Mouse (Mus musculus) embryo, embryonic 11 days (tissue): Measurements from ENCODE around the gene Entpd5.
"Not testable (repeated sequence)": the region's sequence is repeated elsewhere in the genome, so short reads cannot be mapped to it uniquely, and the experiment has no call there.

Experiments used
- DNase-seq: peaks from one replicate; pipeline ENCODE4 v3.0.0-alpha.2; 2015

Gene Entpd5

DNA sequence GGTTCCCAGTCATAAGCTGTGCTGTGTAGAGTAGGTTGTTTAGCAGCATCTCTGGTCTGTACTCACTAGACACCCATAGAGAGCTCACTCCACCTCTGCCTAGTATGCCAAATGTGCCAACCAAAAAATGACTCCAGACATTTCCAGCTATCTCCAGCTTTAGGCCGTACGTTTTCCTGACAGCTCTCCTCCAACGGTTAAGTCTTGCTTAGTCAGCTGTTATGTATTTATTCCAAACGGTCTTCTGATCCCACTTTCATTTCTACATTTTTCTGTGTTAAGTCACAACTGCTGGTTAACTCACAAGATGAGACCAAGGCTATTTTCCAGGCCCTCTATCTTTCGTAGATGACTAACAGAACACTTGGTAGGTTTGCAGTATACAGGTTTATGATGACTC is 10.2 kb downstream of the Entpd5 start:
- DNase-seq, result no peak

DNA sequence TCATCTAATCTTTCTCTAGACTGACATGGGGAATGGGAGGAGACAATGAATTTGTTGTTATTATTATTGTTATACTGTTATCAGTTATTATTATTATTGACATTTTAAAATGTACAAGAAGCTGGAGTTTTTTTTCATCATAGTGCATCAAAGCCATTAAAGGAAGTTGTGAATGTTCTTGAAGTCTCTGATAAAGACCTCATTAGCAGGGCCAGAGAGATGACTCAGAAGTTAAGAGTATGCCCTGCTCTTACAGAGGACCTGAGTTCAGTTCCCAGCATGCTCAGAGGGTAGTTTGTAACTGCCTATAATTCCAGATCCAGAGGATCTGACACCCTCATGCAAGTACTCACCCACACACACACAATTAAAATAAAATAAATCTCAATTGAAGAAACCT is 11.1 kb downstream of the Entpd5 start:
- no peak for DNase-seq

DNA sequence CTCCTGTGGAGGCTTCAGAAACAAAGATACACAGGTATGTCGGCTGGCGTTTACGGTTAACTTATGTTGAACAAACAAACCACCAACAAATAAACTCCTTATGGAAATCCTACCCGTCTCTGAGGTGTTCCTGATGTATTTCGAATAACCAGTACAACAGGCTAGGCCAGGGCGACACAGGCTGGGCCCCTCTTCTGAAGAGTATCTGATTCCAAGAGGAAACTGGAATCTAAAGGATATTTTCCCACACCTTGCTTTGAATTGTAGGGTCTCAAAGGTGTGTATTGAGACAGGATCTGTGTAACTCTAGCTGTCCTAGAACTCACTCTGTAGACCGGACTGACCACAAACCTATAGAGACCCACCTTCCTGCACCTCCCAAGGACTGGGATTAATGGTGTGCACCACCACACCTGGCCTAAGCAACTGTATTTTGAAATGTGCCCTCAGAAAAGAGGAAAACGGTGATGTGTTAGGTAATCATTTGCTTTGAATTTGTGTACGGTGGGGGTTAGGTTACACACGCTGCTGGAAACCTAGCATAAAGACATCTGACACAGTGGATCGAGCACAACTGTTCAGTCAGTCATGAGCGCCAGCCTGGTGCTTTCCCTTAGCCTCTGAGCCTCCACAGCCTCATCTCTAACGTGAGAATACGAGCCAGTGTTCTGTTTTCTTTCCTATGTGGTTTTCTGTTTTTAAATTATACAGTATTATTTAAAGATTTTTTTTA is 11.7 kb downstream of the Entpd5 start:
- no peak for DNase-seq

- DNase-seq, result no peak
These were observed 15.0 kb downstream of the Entpd5 start for GRCm38 (mm10) chr12:84393847-84394246.

GRCm38 (mm10) chr12:84392681-84393080 is 16.1 kb downstream of the Entpd5 start:
- no peak for DNase-seq

DNA sequence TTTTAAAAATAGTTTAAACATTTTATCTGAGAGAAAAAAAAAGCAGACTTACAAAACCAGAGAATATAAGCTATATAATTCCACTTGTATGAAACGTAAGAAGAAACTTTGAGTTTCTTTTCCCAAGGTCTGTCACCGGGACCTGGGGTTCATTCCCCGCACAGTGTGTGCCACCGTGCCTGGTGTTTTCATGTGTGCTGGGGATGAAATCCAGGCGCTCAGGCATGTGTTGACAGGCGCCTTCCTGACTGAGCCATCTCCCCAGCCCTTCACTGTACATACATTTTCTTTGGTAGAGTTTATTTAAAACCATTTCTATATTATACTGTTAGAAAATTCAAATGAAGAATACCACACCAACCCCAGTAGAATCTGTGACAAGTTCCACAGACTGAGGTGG is 18.5 kb downstream of the Entpd5 start:
- no peak for DNase-seq

DNA sequence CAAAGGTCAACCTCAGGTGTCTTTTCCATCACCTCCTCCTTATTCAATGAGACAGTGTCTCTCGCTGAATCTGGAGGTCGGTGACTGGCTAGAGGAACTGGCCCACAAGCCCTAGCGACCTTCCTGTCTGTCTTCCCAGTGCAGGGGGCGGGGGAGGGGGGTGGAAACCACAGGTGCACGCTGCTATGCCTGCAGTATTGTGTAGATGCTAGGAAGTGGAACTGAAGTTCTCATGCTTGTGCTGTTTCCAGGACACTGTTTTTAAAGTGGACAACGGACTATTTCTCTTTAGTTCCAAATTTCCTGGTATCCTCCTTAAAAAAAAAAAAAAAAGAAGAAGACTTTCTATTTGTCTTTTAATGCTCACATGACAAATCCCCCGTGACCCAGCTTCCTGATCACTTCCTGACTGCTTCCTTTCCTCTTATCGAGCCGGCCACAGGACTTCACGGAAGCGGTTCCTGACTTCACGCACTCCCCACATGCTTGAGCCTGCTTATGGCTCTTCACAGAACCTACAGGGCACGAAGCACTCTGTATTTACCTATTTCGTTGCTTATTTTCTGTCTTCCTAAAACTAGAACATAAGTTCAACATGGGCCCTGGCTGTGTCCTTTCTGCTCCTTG is 19.9 kb downstream of the Entpd5 start:
- no peak for DNase-seq

GRCm38 (mm10) chr12:84388097-84388496 is 20.7 kb downstream of the Entpd5 start:
- no peak for DNase-seq

- DNase-seq, result no peak
These were observed 23.4 kb downstream of the Entpd5 start for GRCm38 (mm10) chr12:84385408-84385807.

- DNase-seq, result no peak
These were observed 24.2 kb downstream of the Entpd5 start for GRCm38 (mm10) chr12:84384644-84385081.

DNA sequence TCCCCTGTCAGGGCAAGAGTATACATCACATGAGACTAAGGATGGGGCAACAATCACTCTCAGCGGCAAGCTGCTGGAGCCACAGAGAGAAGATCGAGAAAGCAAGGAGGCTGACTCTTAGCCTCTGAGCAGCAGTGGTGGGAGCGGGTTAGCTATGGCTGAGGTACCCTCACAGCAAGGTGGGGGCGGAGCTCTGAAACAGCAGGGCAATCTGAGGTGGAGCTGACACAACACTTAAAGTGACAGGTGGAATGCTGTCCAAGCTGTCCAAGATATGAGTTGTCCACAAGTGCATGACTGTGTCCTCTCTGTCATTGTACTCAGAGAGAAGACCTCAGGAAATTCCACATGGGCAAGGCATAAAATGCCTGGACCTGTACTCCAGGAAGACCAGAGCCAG is 26.5 kb downstream of the Entpd5 start:
- no peak for DNase-seq

DNA sequence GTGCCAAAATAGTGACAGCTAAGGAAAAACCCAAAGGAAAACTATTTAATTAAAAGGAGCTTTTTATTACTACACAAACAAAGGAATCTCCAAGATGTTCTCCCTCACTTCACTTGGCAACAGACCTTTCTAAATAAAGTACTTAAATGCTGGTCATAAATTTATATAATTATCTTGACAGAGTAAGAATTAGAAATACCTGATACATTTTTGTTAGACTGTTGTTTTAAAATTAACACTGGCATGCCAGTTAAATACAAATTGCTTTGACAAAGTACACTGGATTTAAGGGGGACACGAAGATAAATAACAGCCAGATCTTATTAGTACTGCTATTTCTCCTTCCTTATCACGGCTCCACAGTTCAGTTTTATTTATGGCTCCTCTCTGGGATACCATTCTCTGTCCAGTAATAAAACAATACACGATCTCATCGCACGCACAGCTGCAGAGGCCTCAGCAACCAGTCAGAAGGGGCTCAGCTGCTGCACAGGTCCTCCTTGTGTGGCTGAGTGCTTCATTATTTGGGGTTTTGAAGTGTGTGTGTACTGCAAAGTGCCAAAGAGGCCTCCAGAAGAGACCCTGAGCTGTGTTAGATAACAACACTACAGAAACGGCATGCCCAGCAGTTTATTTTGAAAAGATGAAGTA is 34.9 kb downstream of the Entpd5 start:
- DNase-seq, result no peak

GRCm38 (mm10) chr12:84371647-84372046 is 37.2 kb downstream of the Entpd5 start:
- no peak for DNase-seq

GRCm38 (mm10) chr12:84366971-84367370 is 41.9 kb downstream of the Entpd5 start:
- DNase-seq, result no peak

- DNase-seq, result no peak
These were observed 43.7 kb downstream of the Entpd5 start for GRCm38 (mm10) chr12:84365137-84365536.

DNA sequence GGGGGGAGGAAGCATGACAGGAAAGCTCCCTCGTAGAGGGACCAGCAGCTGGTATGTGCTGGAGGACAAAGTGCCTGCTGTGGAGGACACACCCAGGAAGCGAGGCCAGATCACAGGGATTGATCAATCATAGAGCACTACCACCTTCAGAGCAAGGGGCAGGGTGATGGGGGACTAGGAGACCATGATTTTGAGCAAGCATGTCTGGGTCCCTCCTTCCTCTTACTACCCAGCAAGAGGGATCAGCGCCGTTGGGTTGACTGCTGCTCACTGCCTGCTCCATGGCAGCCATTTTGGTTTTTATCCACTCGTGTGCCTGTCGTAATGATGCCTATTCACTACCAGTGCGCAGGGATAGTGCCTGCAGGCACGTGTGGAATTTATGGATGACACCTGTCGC is 44.5 kb downstream of the Entpd5 start:
- no peak for DNase-seq

DNA sequence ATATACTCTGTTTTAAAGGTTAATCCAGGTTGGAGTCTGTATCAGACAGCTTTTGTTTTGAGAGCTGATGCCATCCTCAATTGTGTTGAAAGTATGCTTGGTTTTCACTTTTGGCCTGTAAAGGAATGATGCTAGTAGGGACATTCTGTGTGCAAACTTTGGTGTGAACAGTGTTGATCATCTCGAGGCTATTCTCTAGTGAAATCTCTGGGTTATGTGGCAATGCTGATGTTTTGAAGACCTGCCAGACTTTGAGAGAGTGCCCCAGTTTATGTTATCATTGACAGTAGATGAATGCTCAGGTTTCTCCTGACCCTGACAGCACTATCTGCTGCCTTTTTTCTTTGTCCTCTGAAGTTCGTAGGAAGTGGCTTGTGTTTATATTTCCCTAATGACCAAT is 46.0 kb downstream of the Entpd5 start:
- no peak for DNase-seq

- DNase-seq, result peak; percentile 99
These were observed 47.0 kb downstream of the Entpd5 start, which contains the start of the genes Coq6 and Fam161b for GRCm38 (mm10) chr12:84361555-84362489. TSS of gene Coq6 (plus strand) at chr12:84361657. TSS of gene Fam161b (minus strand) at chr12:84361833.

DNA sequence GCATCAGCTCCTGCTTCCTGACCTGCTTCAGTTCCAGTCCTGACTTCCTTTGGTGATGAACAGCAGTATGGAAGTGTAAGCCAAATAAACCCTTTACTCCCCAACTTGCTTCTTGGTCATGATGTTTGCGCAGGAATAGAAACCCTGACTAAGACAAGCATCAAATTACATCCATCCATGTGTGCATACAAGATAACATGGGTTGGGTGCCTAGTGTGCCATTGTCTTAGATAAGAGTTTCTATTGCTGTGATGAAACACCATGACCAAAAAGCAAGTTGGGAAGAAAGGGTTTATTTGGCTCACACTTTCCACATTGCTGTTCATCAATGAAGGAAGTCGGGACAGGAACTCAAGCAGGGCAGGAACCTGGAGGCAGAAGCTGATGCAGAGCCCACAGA is 50.1 kb downstream of the Entpd5 start:
- not testable (repeated sequence) for DNase-seq

DNA sequence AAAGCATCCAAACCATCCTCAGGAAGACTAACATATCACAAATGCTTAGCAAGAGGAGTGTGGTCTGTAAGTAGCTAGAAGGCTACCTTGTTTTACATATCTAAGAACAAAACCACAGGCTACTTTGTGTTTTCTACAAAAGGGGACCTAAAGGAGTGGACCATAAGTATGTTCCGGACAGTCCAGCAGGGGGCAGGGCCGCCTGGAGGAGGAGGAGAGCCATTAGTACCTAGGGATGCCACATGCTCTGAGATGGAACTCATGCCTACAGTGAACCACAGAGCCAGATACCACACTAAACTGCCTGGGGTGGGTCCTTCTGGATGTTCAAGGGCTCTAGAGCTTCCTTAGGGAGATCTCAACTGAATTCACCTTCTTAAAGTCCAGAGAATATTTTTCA is 61.6 kb downstream of the Entpd5 start:
- DNase-seq, result peak; percentile 55

- DNase-seq, result no peak
These were observed 71.7 kb downstream of the Entpd5 start for GRCm38 (mm10) chr12:84336963-84337625.

DNA sequence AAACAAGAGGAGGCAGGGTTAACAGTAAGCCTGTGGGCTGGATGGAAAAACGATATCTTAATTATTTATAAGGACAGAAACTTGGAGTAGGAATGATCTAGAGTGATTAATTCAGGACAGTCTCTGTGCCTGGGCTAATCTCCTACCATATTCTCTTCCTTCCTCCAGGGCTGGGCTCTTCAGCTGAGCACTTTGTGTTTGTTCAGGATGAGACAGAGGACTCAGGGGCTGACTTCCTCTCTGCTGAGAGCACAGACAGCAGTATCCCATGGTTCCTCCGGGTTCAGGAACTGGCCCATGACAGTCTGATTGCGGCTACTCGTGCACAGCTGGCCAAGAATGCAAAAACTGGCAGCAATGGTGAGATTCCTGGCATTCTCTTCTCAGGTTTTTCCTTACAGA is 81.7 kb downstream of the Entpd5 start:
- no peak for DNase-seq
